Mouse (Mus musculus) heart, postnatal 0 days (tissue): Measurements from ENCODE around the gene Gm49333.

ENCODE experiments used
- CTCF ChIP-seq: IDR thresholded peaks from 2 replicates; pipeline ENCODE4 v1.5.1; 2016; ENCODE audit warnings: antibody characterized with exemption, control low read depth, low read depth
- EP300 ChIP-seq: IDR thresholded peaks from 2 replicates; pipeline ENCODE4 v1.6.1; 2016; ENCODE audit warnings: antibody characterized with exemption, low read depth

DNA sequence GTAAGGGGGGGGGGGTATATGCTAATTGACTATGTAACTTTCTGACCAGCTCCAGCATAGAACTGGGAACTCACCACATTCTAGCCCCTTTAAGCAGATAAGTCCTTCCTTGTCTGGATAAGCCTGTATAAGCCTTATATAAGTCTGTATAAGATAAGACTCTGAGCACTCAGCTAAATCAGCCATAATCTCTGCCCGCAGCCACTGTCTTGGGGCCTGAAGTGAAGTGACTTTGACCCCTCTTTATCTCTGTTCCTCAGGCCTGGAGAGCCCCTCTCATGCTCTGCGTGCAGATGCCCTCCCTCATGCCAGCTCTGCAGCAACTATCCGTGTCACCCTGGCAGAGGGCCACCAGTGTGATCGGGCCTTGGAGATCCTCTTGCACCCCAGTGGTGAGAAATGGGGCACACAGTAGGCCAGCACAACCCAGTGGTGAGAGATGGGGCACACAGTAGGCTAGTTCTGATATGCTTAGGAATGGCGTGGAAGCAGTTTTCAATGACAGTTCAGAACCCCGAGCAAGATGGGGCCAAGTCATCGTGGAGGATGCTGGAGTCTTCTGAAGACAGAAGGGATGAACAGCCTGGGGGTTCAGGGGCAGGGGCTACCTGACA, 16.2 kb upstream of the Gm49333 start:
- TF ChIP-seq CTCF (no peak), EP300 (no peak)
